Mouse (Mus musculus): ENCODE data around the gene Fgf22.

DNA sequence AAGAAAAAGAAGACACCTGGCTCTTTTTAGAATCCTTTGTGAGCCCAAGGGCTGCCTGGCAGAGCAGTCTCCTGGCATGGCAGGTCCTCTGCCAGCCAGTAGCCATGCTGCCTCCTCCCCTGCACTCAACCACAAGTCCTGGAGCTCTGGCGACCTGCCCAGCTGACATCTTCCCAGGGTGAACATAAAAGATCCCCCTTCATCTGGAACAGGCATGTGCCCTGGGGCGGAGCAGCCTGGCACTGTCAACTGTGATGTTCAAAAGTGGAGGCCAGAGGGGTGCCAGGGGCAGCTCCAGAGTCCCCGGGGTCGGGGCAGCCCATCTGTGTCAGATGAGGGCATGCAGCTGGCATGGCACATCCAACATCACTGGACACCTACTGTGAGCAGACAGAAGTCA, 39.9 kb upstream of the Fgf22 start:
- TF ChIP-seq POLR2A (IDR thresholded peaks at IDR 0.05; ENCODE audit: control insufficient read depth, extremely low read depth, insufficient read depth, low read length, poor library complexity) (no peak), CTCF (IDR thresholded peaks at IDR 0.05; ENCODE audit: borderline replicate concordance, control insufficient read depth, extremely low read depth, insufficient read depth, low read length, poor library complexity) (no peak)

All from thymus, adult 2 months (tissue).